Mouse (Mus musculus): ENCODE results near the gene Wars.

DNA sequence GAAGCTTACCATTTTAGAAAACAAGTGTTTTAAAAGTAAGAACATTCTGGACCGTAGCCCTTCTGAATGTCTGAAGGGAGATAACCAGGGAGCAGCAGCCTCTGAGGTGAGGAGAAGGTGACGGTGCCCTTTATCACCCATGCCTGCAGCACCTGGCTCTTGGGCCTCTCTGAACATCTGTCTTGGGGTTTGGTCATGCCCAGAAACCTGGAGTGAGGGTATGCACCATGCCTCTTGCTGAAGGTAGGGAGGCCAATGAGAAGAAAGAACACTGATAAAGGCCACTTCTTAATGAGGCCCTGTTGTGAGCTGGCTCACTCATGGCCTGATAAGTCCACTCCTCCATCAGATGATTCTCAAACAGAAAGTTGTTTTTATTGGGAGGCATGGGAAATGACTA lies 34.3 kb upstream of the Wars start:
- TF ChIP-seq CTCF (IDR thresholded peaks at IDR 0.05; ENCODE audit: low read depth, low read length): no peak
- no peak for TF ChIP-seq POLR2A (IDR thresholded peaks at IDR 0.05; ENCODE audit: extremely low read depth, insufficient read depth, low read length)
